Mouse (Mus musculus) bone marrow macrophage, adult 2 months (primary cell): ENCODE results near the gene Igfbp2.

ENCODE experiments used
- CTCF ChIP-seq: IDR thresholded peaks from 2 replicates; pipeline ENCODE4 v1.5.1; 2012; ENCODE audit warnings: low read depth, mild to moderate bottlenecking, low read length, moderate library complexity
- POLR2A ChIP-seq: IDR thresholded peaks from 2 replicates; pipeline ENCODE4 v1.6.1; 2012; ENCODE audit warnings: mild to moderate bottlenecking, low read depth, low read length, borderline replicate concordance

- TF ChIP-seq CTCF (no peak), POLR2A (no peak)
These were observed 14.2 kb upstream of the Igfbp2 start for GRCm38 (mm10) chr1:72809951-72810675.
